Mouse (Mus musculus) right cerebral cortex, postnatal 14 days (tissue): ENCODE data around the gene Dlgap5.
"Not testable (repeated sequence)": the region's sequence is repeated elsewhere in the genome, so short reads cannot be mapped to it uniquely, and the experiment has no call there.

Experiments
- DNase-seq: peaks from one replicate; pipeline ENCODE4 v3.0.0; 2022

Dlgap5 gene

DNA sequence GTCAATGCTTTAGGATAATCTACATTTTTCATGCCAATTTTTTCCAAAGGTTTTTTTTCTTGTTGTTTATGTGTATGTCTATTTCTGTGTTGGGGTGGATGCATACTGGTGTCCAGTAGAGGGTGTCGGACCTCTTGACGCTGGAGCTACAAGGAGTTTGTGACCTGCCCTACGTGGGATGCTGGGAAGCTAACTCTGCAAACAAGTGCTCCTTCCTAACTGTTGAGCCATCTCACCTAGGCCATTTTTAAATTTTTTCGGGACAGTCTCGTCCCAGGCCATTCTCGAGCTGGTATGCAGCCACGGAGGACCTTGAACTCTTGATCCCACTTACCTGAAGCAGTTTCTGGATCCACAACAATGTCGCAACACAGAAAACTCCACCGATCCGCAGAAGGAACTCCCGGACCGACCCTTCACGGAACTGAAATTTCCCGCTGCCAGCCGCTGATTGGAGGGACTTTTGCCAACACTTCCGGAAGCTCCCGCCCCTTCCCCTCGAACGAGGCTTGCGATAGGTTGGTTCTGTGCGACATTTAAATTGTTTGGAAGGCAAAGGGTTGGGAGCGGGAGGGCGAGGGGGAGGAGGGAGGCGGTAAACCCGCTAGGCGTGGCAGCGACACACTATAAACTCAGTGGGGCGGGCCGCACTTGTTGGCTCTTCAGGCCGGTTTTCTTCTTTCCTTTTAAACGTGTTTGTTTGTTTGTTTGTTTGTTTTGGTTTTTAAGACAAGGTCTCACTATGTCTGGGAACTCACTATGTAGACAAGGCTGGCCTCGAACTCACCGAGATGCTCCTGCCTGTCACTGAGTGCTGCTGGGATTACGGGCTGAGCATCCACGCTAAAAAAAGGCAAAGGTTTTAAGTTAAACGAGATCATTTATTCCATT, at the start of gene Dlgap5:
Gene Dlgap5 (minus strand): TSS at position 633 of the 891 bp plus-strand sequence.
- peak; percentile 86 for DNase-seq

DNA sequence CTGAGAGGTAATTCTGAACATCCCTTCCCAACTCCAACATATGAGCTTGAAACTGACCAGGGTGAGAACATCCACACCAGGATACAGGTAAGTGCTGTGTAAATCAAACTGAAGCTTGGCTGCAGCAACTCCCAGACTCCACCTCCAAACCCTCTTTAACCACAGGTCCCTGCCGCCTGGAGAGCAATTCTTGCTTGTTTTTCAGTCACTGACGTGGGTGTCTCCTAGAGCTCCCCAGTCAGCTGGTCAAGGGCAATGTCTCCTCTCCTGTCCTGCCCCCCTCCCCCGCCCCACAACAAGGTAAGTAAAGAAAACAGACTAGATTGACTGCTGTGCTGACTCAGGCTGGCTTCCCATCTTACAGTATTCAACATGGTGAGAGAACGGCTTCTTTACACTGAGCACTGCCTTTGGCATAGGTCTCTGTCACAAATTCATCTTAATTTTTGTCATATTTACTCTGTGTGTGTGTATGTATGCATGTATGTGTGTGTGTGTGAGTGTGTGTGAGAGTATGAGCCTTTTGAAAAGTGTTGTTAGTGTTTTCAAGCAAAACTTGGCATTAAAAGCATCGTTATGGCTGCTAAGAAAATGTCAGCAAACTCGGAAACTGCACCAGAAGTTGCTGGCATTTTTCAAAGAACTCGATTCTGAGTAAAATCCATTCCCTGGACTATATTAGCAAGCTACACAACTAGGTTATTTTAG, 47.4 kb upstream of the Dlgap5 start:
- DNase-seq = no peak

DNA sequence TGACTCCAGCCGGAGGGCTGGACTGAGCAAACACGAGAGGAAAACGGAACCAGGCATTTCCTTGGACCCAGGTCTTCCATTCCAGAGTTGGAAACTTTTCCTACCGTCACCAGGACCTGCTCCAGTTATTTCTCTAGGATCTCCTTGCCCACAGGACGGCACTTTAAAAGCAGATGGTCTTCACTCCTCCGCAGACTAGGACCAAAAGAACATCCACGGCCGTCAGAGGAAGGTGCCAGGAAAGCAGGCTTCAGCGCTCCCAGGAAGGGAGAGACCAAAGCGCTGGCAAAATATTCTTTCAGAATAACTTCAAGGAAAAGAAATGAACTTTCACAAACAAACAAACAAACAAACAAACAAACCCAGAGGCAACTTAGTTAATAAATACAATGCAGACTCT, 46.2 kb upstream of the Dlgap5 start:
- DNase-seq = no peak

DNA sequence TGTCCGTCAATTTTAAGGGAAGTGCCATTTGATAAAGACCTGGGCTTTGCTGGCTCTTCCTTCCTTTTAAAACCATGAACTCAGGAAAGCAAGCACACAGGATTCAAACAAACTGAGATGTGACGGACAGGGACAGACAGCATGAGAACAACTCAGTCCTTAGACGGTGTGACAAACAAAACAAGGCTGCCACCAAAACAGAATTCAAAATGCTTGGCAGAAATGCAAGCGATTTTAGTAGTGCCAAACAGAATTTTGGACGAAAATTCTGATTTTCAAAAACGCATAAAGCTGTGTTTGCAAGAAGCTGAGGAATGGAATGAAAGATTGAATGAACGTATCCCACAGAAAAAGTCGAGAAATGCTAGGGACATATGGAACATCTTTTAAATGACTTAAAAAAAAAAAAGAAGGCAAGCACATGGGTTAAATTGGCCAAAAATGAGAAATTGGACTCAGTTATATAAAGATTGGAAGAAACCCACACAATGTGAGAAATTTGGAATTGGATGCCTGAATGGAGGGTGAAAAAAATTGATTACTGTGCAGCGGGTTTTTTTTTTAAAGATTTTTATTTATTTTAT, 44.8 kb upstream of the Dlgap5 start:
- no peak for DNase-seq

DNA sequence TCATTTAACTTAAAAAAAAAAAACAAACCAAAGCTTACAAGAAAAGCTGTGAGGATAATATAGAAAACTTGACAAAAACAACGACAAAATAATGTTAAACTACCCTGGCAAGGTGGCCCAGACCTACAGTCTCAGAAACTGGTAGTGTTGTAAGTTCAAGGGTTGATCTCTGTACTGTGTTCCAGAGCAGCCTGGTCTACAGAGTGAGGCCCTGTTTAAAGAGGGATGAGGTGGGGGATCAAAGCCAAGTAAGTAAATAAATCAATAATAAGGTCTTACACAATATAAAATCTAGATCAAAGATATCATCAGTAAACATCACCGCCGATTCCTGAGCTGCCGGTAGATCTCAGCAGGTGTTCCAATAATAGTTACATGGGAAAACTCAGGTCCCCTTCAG, 44.2 kb upstream of the Dlgap5 start:
- DNase-seq = no peak

DNA sequence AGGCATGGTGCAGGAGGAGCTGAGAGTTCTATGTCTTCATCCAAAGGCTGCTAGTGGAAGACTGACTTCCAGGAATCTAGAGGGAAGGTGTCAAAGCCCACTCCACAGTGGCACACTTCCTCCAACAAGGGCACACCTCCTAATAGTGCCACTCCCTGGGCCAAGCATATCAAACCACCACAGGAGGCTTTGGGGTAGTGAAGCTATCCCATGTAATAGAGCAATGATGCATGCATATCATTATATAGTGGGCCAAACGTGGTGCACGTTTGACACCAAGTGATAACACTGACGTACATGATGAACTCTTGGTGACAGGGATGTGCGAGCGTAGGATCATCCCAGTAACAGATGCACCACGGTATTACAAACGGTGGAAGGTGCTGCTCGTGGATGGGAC, 43.8 kb upstream of the Dlgap5 start:
- no peak for DNase-seq

DNA sequence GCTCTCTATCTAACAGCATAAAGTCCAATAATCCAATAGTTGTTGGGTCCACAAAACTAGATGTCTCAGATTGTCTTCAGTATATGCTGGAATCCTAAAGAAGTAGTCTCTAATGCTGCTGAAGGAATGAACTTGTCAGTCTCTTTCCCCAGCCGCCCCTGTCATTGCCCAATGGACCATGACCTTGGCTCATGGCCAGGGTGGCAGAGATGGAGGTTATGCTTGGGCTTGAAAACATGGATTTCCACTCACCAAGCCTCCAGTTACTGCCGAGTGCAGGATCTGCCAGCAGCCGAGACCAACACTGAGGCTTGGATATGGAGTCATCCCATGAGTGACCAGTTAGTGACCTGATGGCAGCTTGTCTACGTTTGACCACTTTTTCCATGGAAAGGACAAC, 41.3 kb upstream of the Dlgap5 start:
- DNase-seq = no peak

DNA sequence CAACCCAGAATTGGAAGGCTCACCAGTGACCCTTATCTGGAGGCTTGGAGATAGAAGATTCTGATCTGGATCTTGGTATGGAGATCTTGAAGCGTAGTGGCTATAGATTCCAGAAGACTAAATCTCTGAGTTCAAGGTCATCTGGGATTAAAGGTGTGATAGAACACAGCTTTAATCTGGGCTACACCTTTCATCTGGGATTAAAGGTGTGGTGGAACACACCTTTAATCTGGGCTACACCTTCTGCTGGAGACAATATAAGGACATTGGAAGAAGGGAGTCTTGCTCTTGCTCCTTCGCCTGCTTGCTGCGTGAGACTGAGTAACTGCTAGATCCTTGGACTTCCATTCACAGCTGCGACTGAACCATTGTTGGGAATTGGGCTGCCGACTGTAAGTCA, 31.9 kb upstream of the Dlgap5 start, which contains the start of gene Fbxo34:
Gene Fbxo34 (plus strand): TSS at position 301 of the 400 bp plus-strand sequence.
- not testable (repeated sequence) for DNase-seq

DNA sequence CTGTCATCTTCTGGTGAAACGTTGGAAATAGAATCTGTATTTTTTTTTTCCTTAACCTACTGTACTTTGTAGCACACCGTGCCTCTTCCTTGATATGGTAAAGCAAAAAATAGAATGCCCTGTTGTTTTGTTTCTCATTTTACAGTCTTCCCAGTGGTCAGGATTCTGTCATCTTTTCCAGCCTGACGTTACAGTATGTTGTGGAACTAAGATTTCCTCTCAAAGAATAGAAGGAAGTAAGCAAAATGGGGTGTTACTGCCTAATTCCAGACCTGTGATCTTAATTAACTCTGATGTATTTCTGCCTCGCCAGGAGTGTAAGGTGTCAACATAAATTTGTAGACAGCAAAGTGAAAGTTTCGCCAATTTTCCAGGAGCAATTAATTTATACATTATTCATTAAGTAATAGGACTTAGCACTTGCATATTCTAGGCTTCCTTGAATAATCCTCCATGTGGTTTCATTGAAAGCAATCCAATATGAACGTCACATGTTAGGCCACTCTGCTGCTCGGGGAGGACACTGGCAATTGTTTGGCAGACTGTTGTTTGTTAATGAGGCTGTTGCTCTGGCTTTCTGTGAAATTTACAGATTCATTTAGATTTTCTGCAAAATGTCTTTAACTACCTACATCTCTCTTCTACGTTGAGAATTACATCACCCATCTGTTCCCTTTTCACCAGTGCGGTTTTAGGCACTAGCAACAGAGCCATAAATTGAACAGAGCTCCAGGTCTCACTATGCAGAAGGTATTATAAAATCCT, 27.3 kb upstream of the Dlgap5 start:
- no peak for DNase-seq

DNA sequence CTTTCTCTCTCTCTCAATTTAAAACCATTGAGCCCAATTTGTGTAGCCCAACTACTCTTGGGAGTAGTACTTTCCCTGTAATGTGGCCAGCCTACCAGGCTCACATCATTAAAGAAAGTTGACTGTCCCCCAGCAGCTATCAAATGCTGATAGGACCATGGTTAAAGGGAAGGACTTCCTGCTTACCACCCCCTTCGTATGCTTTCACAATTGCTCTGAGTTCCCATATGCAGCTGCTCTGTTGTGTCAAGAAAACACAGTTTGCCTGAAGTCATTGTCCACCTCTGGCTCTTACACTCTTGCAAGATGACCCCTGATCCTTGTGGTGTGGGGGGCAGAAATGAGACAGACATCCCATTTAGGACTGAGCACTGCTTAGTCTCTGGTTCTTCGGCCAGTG, 26.7 kb upstream of the Dlgap5 start:
- DNase-seq = no peak

DNA sequence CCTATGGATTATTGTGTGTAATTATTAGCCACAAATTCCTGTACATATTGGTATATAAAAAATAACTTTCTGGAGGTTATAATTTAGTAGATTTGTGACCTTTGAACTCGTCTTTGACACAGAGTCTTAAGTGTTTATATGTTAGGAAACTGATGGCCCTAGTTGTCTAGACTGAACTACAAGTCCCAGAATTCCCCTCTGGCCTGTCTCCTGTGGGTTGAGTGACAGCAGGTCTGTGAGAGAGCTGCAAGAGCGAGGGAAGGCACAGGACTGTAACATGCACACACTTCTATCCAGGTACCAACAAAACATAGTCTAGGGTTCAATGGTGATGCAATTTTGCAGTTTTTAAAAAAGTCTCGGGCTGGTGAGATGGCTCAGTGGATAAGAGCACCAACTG, 20.7 kb upstream of the Dlgap5 start:
- DNase-seq = no peak

DNA sequence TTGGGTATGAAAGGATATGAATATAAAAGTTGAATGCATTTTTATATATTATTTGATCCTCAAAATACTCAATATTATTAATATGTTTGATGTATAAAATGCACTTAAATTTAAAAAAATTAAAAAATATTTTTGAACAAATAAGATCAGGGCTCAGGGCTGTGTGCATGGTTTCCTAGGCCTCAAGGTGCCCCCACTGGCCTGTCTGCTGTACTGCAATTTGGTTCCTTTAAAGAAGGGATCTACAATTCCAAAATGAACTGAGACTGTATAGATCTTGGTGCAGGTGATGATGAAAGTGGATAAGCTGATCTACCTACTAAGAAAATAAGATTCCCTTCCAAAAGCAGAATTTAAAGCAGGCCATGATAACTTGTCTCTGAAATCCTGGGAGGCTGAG, 14.8 kb upstream of the Dlgap5 start:
- no peak for DNase-seq

DNA sequence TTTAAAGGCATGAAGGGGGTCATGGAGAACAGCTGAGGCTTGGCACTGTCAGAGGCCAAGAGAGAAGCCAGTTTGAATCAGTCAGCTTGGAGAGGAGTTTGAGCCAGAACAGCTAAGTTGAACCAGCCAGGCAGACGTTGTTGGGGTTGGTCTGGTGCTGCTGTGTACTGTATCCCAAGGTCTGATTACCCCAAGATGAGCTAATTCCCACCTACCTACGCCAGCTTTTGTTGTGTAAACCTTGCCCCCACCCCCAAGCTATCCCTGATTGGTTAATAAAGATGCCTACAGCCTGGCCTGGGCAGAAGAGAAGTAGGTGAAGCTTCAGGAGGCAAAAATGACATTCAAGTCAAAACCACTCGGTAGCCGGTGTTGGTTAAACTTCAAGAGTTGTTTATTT, 4.3 kb upstream of the Dlgap5 start:
- DNase-seq = no peak

DNA sequence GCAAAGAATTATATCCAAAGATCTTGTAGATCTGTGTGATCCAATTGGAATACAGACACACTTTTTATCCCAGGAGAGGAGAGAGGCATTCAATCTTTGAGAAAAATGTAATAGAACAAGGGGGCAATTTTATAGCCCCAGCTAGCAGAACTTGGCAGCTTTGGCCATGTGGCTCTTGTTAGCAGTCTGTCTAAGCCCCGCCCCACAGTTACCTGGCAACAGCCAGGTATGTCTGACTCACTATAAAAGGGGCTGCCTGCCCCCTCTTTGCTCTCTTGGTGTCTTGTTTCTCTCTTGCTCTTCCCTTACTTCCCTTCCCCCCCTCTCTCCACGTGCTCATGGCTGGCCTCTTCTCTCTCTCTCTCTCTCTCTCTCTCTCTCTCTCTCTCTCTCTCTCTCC, 3.4 kb upstream of the Dlgap5 start:
- no peak for DNase-seq

DNA sequence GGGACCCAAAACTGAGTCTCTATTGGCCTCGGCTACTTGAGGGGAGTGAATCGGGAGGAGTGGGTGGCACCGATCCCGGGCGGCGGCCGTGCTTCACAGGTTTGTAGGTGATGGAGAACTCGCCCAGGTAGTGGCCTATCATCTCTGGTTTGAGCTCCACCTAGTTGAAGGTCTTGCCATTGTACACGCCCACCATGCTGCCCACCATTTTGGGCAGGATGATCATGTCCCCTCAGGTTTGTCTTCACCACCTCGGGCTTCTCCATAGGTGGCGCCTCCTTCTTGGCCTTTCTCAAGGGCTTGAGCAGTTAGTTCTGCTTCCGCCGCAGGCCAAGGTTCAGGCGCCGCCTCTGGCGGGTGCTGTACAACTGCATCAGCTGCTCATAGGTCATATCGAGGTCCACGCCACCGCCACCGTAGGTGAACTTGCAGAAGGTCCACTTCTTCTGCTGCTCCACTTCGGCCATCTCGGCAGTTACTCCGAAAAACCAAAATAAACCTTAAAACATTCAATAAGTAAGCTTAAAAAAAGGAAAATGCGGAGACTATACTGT, 1.6 kb upstream of the Dlgap5 start:
- no peak for DNase-seq

DNA sequence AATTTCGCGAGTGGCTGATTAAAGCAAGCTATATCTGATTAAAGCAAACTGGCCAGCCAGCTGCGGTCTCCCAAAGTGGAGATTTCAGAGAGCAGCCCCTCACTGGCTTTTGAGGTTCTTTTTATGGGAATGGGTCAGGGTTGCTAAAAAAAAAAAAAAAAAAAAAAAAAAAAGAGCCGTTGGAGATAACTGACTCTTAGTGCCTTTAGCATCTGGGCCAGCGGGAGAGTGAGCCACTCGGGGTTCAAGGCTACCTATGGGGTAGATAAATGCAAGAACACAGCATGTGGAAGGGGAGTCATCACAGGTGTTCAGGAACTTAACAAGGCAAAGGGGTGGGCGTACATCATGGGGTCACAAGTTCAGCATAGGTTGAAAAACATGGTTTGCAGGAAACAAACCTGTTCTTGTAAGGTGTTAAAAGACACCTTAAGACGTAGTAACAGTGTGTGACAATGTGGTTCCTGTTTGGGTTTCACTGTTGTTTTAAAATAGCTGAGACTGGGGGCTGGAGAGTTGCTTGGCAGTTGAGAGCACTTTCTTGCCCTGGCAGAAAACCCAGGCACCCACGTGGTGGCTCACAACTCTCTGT, 923 bp upstream of the Dlgap5 start:
- no peak for DNase-seq

DNA sequence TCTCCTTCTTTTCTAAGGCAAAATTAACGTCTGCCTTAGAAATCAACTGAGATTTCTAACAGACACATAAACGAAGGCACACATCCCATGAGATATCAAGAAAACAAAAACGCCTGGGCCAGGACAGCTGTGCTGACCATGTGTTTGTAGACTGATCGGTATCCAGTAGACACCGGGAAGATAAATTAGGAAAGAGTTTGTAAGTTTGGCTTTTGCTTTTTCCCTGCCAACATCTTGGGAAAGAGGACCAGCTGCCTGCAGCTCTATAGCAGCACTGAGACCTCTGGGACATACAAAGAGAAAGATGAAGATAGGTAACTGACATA, 422 bp upstream of the Dlgap5 start:
- DNase-seq = no peak

DNA sequence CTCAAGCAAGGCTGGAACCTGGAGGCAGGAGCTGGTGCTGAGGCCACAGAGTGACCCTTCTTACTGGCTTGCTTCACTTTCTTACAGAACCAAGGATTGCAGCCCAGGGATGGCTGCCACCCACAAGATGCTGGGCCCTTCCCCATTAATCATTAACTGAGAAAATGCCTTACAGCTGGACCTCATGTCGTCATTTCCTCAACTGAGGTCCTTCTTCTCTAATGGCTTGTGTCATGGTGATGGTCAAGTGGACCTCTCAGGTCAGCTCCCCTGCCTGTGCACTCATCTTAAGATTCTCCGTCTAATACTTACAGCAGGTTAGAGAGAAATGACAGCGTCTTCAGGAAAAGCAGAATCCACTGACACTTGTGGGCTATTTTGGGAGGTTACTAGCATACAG, 861 bp downstream of the Dlgap5 start:
- no peak for DNase-seq

DNA sequence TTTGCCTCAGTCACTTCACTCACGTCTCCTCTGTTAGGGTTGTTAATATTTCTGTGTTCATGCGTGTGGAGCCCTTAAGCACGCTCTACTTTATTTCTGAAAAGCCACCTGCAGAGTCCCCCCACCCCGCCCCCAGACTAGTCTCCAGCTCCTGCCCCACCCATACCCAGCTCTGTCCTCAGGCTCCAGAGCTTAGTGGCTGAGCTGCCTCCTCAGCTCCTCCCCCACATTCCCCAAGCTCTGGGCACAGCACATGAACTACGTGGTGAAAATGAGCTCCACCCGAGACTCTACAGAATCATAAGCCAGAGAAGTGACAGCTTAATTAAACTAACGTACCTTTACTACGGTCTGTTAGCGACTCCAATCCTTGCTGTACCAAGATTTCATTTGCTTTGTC, 12.2 kb downstream of the Dlgap5 start:
- DNase-seq = no peak

DNA sequence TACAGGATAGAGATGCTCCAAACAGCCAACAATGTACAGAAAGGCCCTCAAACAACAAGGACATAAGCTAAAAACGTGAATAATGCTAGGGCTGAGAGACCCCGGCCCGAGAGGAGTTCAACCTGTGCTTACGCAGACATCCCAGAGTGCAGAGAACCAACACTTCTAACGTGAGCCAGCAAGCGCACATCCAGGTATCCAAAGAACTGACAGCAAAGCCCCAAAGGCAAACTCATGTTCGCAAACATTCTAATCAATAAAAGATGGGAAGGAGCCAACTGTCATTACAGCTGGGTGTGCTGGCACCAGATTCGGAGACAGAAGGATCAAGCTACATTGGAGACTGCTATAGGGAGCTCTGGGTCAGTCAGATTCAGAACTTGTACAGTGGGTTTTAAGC, 15.5 kb downstream of the Dlgap5 start:
- no peak for DNase-seq

DNA sequence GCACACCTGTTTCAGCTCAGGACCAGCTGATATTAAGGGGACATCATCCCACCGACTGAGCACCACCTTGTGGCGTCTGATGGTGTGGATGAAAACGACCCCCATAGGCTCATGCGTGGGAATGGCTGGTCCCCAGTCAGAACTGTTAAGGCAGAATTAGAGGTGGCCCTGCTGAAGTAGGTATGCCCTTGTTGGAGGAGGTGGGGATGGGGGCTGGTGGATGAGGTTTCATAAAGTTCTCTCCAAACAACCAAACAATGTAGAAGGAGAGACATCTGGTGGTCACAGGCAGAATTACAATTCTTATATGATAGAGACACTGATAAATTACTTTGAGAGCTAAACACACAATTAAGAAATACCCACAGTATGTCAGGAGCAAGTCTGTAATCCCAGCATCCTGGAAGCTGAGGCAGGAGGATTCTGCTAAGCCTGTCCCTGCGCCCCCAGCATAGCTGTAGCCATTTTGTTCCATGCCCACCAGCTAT, 22.0 kb downstream of the Dlgap5 start:
- no peak for DNase-seq

DNA sequence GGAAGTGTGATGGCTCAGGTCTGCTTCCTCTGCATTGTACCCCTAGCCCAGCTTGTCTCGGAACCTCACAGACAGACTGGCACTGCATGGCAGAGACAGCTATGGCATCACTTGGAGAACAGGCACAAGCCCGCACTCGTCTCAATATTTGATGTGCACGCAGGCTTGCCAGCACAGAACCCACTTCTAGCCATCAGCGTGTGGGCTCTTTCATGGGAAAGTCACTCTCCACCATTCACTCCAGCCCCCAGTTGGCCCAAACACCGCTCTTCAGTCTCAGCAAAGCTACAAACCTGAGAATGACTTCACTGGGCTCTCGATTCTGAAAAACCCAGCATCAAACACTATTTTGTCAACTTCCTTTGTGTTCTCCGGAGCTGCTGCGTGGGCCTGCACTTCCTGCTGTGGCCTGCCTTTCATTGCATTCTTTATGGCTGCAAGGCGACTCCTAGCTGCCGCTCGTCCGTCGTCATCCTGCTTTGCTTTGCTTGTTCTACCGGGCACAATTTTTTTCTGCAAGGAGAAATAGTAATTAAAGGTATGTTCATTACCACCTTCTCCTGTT, 22.7 kb downstream of the Dlgap5 start:
- DNase-seq = no peak
